Mouse (Mus musculus) lung, embryonic 15.5 days (tissue): ENCODE data around the gene Smyd3. TPM values are rescaled to one million over a fixed set of nuclear protein-coding genes. Genes with fewer than 3 reads are reported as not detected.

Source experiments
- ATAC-seq: fragments of 200-750 bp; cut with Nextera tagmentation; 2 replicates; pipeline ENCODE4 v1.8.0; 2017; ENCODE audit warnings: moderate number of reproducible peaks, borderline replicate concordance; ENCODE audit not compliant: low FRiP score, low TSS enrichment; ENCODE audit errors: extremely low read depth
- H3K27ac ChIP-seq: fragments of 300-500 bp; sonication (generic); 2 replicates; pipeline ENCODE4 v1.5.1; 2015; ENCODE audit warnings: moderate library complexity, mild to moderate bottlenecking, inconsistent platforms
- H3K27me3 ChIP-seq: fragments of 300-500 bp; sonication (generic); 2 replicates; pipeline ENCODE4 v1.6.1; 2015; ENCODE audit warnings: inconsistent platforms
- H3K36me3 ChIP-seq: fragments of 300-500 bp; sonication (generic); 2 replicates; pipeline ENCODE4 v1.6.1; 2015; ENCODE audit warnings: inconsistent platforms
- H3K4me1 ChIP-seq: fragments of 300-500 bp; sonication (generic); 2 replicates; pipeline ENCODE4 v1.6.1; 2015; ENCODE audit warnings: inconsistent platforms
- H3K4me2 ChIP-seq: fragments of 300-500 bp; sonication (generic); 2 replicates; pipeline ENCODE4 v1.6.1; 2015; ENCODE audit warnings: inconsistent platforms, mild to moderate bottlenecking, moderate library complexity
- H3K4me3 ChIP-seq: fragments of 300-500 bp; sonication (generic); 2 replicates; pipeline ENCODE4 v1.5.1; 2015; ENCODE audit warnings: mild to moderate bottlenecking, inconsistent platforms
- H3K9ac ChIP-seq: fragments of 300-500 bp; sonication (generic); 2 replicates; pipeline ENCODE4 v1.6.1; 2015; ENCODE audit warnings: inconsistent platforms
- H3K9me3 ChIP-seq: fragments of 300-500 bp; sonication (generic); 2 replicates; pipeline ENCODE4 v1.6.1; 2016; ENCODE audit warnings: inconsistent platforms
- WGBS: fragments of 180-500 bp; shearing (Covaris S2); methylation state at CpG from one replicate; pipeline ENCODE4 v1.1.7; 2015; 5-methylcytosine and 5-hydroxymethylcytosine counted together
- polyA plus RNA-seq: library from polyadenylated mRNA; unstranded; fragments of >200 nt; fragmentation: Nextera tagmentation; extraction: Ambion mirVana; gene quantifications from 2 replicates; pipeline ENCODE4 v1.2.1, GENCODE M21; 2015

Smyd3 gene
- polyA plus RNA-seq, 1 experiment from 2014 or later = 18.3 TPM

DNA sequence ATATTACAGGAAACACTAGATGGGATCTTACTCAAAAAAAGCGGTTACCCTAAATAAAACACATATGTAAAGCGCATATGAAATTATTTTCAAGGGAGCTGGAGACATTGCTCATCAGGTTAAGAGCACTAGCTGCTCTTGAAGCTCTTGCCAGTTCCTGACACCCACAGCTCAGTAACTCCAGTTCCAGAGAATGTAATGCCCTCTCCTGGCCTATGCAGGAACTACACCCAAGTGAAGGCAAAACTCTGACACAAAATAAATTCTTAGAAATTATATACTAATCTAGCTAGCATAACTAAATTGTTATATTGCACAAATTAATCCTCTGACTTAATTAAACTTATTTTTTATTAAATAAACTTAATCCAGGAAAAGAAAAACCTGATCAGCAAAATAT is 66.6 kb downstream of the Smyd3 start:
- ATAC-seq = no peak
- 88% methylated on average over 2 of the region's 2 CpGs for WGBS
- H3K4me1 ChIP-seq = peaks cover 13% of the 10 kb centered on the region

DNA sequence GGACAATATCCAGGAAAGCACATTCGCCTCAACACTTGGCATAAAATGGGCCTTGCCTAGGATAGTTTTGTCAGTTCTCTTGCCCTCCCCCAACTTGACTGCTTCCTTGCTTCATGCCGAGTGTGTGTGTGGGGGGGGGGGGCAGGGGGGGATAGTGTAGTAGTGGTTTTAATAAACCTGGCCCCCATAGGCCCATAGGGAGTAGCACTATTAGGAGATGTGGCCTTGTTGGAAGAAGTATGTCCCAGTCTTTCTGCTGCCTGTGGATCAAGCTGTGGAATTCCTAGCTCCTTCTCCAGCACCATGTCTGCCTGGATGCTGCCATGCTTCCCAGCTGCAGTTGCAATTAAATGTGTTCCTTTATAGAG is 71.0 kb downstream of the Smyd3 start:
- H3K9ac ChIP-seq = no peak overlapping the region
- ATAC-seq = no peak; the same call in 1 of the 2 replicates
- H3K27me3 ChIP-seq = no peaks in the 10 kb centered on the region
- peaks cover 12% of the 10 kb centered on the region; the same call in 1 of the 2 replicates for H3K4me1 ChIP-seq
- peak overlapping the region; percentile 19; the same call in 1 of the 2 replicates for H3K4me2 ChIP-seq
- 24% methylated on average over 2 of the region's 2 CpGs for WGBS
- H3K9me3 ChIP-seq = no peaks in the 10 kb centered on the region
- peak overlapping the region; percentile 16; the same call in 1 of the 2 replicates for H3K27ac ChIP-seq
- H3K36me3 ChIP-seq = no peaks in the 10 kb centered on the region
- no peak overlapping the region for H3K4me3 ChIP-seq

More for the DNA sequence above, 66.6 kb downstream of the Smyd3 start:
- no peak overlapping the region for H3K4me3 ChIP-seq
- H3K9me3 ChIP-seq = no peaks in the 10 kb centered on the region
- H3K27ac ChIP-seq = no peak overlapping the region
- no peaks in the 10 kb centered on the region for H3K27me3 ChIP-seq
- no peaks in the 10 kb centered on the region for H3K36me3 ChIP-seq
- no peak overlapping the region for H3K4me2 ChIP-seq
- H3K9ac ChIP-seq = no peak overlapping the region

DNA sequence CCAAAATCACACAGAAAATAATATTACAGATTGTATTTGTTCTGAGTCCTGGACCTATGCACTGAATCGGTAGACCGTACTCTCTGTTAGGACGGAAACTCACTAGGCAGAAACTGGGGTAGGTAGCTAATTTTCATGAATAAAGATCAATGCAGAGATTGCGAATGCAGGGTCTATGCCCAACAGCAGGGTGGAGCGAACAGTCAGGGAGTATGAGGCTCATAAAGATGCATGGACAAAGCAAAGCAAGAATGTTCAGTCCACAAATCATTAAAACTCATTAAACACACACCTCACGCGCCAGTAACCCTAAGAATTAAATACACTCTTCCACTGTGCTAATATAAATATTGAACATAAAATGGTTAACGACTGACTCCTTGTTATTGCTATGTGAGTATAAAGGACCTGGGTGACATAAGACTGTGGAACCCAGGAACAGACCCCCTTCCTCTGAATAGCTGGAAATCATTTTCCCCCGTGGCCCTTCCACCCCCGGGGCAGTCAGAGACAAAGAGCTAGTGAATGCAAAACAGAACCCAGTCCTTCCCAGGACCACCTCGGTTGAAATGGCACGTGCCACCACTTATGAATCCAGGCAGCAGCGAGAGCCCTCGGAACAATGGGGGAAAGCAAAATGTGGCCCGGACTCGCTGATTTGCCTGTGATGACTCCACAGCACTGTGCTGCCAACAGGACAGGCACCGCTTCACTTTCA is 71.6 kb downstream of the Smyd3 start:
- Histone ChIP-seq H3K4me3 (no peak overlapping the region), H3K9ac (no peak overlapping the region), H3K27me3 (no peaks in the 10 kb centered on the region), H3K27ac (peak overlapping the region; percentile 16; the same call in 1 of the 2 replicates), H3K4me1 (peaks cover 12% of the 10 kb centered on the region; the same call in 1 of the 2 replicates), H3K36me3 (no peaks in the 10 kb centered on the region), H3K9me3 (no peaks in the 10 kb centered on the region), H3K4me2 (peak overlapping the region; percentile 19)
- 39% methylated on average over 17 of the region's 17 CpGs for WGBS
- peak; percentile 79 for ATAC-seq

DNA sequence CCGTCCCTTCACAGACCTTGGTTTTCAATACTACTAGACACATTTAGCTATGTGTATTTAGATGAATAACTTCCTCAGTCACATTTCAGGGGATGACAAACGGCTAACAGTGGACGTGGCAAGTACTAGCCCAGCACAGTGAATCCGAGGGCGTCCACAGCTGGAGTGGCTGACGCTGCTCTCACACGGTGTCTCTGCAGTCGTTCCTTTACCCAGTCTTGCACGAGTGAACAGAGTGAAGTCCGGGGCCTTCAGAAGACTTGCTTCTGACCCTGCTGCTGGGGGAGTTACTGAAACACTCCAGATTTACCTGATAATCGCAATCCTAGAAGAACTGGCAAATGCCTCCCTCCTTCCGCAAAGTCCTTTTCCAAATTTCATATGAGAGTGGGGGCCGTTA is 74.0 kb downstream of the Smyd3 start:
- no peak for ATAC-seq

DNA sequence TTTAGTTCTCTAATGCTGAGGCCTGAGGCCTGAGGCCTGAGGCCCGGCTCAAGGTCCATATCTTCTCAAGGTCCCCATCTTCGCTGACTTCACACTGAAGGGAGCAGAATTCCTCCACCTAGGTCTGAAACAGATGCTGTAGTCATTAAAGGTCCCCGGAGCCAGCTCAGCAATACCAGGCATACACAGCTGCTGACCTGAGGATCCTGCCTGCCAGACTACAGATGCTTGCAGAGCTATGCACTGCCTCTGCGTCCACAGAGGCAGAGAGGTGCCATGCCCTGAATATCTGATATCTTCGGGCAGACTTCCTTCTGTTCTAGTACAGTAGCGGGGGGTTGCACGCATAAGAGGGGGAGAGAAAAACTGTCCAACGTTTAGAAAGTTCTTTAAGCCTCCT is 74.4 kb downstream of the Smyd3 start:
- H3K4me3 ChIP-seq = no peak overlapping the region
- no peak overlapping the region for H3K27ac ChIP-seq
- no peaks in the 10 kb centered on the region for H3K36me3 ChIP-seq
- no peak for ATAC-seq
- H3K4me1 ChIP-seq = peaks cover 12% of the 10 kb centered on the region; the same call in 1 of the 2 replicates
- H3K9ac ChIP-seq = no peak overlapping the region
- H3K27me3 ChIP-seq = no peaks in the 10 kb centered on the region
- no peak overlapping the region for H3K4me2 ChIP-seq
- no peaks in the 10 kb centered on the region for H3K9me3 ChIP-seq
- 53% methylated on average over 8 of the region's 8 CpGs for WGBS

More for the DNA sequence above, 74.0 kb downstream of the Smyd3 start:
- H3K9me3 ChIP-seq = no peaks in the 10 kb centered on the region
- peaks cover 12% of the 10 kb centered on the region; the same call in 1 of the 2 replicates for H3K4me1 ChIP-seq
- no peak overlapping the region for H3K4me3 ChIP-seq
- WGBS = 66% methylated on average over 13 of the region's 13 CpGs
- no peak overlapping the region for H3K27ac ChIP-seq
- H3K27me3 ChIP-seq = no peaks in the 10 kb centered on the region
- H3K4me2 ChIP-seq = no peak overlapping the region
- H3K36me3 ChIP-seq = no peaks in the 10 kb centered on the region
- no peak overlapping the region for H3K9ac ChIP-seq

DNA sequence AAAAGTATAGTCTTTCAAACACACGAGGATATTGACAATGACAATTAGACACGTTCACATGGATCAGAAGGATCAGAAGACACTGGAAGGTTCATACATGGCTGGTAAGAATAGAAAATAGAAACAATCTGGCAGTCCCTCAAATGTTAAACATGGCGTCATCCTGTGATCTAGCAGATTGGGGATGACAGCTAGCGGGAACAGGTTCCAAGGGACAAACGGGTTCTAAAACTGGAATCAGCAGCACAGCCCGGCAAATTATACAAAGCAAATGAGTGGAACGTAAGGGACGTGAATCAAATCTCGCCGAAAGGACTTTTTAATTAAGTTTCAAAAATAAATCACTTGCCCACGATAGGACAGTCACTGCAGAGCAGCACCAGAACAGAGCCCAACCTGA is 81.2 kb downstream of the Smyd3 start:
- H3K9me3 ChIP-seq = no peaks in the 10 kb centered on the region
- 86% methylated on average over 11 of the region's 11 CpGs for WGBS

DNA sequence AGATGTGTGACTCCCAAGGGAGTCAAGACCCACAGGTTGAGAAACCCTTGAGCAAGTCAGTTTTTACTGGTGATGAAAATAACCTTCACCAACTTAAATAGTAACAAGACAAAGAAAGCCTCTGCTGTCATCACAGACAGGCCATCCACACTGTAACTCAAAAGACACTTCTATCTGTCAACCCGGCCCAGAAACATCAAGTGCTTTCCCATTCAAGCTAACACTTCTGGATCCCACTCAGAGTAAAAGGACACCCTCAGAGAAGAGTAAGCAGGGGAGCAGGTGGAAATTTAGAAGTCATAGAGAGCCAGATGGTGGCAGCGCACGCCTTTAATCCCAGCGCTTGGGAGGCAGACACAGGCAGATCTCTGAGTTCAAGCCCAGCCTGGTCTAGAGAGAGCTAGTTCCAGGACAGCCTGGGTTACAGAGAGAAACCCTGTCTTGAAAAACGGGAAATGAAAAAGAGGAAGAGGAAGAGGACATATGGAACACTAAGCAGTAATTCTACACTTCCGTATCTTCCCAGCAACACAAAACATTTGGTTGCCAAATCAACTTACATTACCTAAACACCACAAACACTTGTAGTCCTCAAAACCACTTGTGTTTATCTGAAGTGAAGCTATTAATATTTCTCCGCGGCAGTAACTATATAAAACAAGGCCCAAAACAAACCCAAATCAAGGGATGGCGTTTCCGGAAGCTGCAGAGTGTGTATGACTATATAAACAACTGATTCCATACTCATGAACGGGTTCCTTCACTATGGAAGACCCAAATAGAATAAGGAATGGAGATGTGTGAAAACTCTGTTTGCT is 83.2 kb downstream of the Smyd3 start:
- 75% methylated on average over 11 of the region's 11 CpGs for WGBS
- H3K36me3 ChIP-seq = no peaks in the 10 kb centered on the region
- H3K4me3 ChIP-seq = no peak overlapping the region
- H3K4me2 ChIP-seq = no peak overlapping the region
- H3K4me1 ChIP-seq = no peaks in the 10 kb centered on the region
- ATAC-seq = no peak
- no peaks in the 10 kb centered on the region for H3K9me3 ChIP-seq
- no peak overlapping the region for H3K27ac ChIP-seq
- H3K27me3 ChIP-seq = no peaks in the 10 kb centered on the region
- no peak overlapping the region for H3K9ac ChIP-seq

More for the DNA sequence above, 81.2 kb downstream of the Smyd3 start:
- Histone ChIP-seq H3K9ac (no peak overlapping the region), H3K4me3 (no peak overlapping the region), H3K4me2 (no peak overlapping the region), H3K27me3 (no peaks in the 10 kb centered on the region), H3K36me3 (no peaks in the 10 kb centered on the region), H3K4me1 (no peaks in the 10 kb centered on the region), H3K27ac (no peak overlapping the region)
- no peak for ATAC-seq

DNA sequence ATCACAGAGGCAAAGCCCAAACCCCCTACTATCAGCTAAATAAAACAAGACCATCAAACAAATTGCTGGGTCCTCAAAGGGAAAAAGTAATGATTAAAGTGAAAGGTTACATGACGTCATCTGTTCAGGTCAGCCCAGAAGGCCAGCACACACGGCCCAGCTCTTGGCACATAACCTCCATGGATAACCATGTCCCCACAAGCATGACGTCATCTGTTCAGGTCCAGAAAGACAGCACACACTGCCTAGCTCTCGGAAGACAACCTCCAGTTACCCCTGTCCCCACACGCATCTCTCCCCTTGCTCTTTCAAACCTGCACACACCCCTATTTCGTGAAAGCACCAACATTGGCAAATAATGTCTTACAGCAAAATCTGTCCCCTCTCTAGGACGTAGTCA is 84.0 kb downstream of the Smyd3 start:
- no peak overlapping the region for H3K4me2 ChIP-seq
- 72% methylated on average over 7 of the region's 7 CpGs for WGBS
- H3K36me3 ChIP-seq = no peaks in the 10 kb centered on the region
- H3K27ac ChIP-seq = no peak overlapping the region
- no peak for ATAC-seq
- no peak overlapping the region for H3K9ac ChIP-seq
- no peaks in the 10 kb centered on the region for H3K4me1 ChIP-seq
- no peaks in the 10 kb centered on the region for H3K27me3 ChIP-seq
- H3K4me3 ChIP-seq = no peak overlapping the region
- no peaks in the 10 kb centered on the region for H3K9me3 ChIP-seq

DNA sequence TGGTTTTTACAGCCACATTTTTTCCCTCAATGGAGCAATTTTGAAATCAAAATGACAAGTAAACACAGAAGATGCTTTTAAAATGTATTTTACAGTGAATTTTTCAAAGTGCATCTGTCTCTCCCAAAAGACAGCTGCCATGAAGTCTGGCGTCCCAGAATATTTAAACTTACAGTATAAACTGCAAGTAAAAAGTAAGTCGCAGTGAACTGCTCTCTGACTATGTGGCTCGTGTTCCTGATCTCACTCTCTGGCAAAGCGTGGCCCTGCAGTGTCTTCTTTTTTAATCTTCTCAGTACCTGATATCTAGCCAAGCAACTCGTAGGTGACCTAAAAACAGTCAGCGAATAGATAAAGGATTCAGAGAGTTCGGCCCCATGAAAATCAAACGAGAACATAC is 84.5 kb downstream of the Smyd3 start:
- no peaks in the 10 kb centered on the region for H3K4me1 ChIP-seq
- no peak for ATAC-seq

DNA sequence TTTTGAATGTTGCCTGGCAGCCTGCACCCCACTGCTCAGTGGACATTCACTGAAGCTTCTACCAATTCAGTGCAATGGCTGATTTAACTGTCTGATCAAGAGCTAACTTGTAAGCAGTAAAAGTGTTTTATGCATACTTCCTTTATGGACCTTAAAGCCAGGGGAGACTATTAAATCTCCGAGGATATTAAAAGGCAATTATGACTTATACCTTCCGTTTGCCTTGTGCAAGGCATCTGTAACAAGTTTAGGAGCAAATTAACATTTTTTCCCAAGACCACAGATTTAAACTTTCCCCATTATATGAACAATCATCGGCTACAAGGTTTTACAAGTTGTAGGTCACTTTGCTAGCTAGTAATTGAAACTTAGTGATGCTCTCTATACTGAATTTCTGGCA is 87.8 kb downstream of the Smyd3 start:
- no peaks in the 10 kb centered on the region for H3K9me3 ChIP-seq
- H3K4me2 ChIP-seq = no peak overlapping the region
- WGBS = 85% methylated on average over 3 of the region's 3 CpGs
- no peak overlapping the region for H3K4me3 ChIP-seq
- H3K36me3 ChIP-seq = no peaks in the 10 kb centered on the region
- no peak overlapping the region for H3K9ac ChIP-seq
- no peak overlapping the region for H3K27ac ChIP-seq
- ATAC-seq = no peak
- H3K4me1 ChIP-seq = no peaks in the 10 kb centered on the region
- no peaks in the 10 kb centered on the region for H3K27me3 ChIP-seq

More for the DNA sequence above, 84.5 kb downstream of the Smyd3 start:
- Histone ChIP-seq H3K4me2 (no peak overlapping the region), H3K27me3 (no peaks in the 10 kb centered on the region), H3K27ac (no peak overlapping the region), H3K4me3 (no peak overlapping the region), H3K36me3 (no peaks in the 10 kb centered on the region), H3K9ac (no peak overlapping the region), H3K9me3 (no peaks in the 10 kb centered on the region)
- 67% methylated on average over 8 of the region's 8 CpGs for whole genome bisulfite sequencing

DNA sequence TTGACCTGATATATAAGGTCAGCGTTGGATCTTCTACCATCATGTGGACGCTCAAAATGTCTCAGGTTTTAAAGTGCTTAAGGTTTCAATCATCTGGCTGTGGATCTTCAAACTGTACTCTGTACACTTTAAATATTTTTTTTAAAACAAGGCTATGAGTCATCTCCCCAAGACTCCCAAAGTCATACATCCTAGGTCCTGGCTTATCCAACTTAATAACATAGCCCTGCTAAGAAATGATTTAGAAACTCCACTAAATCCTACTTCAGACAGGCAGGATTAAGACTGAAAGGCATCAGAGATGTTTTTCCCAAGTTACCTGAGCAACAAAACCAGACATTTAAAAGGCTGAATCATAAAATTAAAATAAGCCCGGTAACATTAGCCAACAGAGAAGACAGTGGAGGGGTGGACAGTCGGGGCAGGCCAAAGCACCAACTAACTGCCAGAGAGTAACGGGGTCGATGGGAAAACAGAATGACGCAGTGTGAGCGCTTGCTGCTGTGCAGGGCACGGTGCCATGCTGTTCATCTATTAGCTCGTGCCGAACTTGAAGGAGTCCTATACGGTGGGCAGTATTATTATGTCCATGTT is 92.9 kb downstream of the Smyd3 start:
- Histone ChIP-seq H3K4me2 (no peak overlapping the region), H3K4me3 (no peak overlapping the region), H3K9ac (no peak overlapping the region), H3K27me3 (no peaks in the 10 kb centered on the region), H3K4me1 (no peaks in the 10 kb centered on the region), H3K27ac (no peak overlapping the region), H3K36me3 (no peaks in the 10 kb centered on the region), H3K9me3 (no peaks in the 10 kb centered on the region)
- no peak for ATAC-seq
- 88% methylated on average over 12 of the region's 12 CpGs for WGBS

DNA sequence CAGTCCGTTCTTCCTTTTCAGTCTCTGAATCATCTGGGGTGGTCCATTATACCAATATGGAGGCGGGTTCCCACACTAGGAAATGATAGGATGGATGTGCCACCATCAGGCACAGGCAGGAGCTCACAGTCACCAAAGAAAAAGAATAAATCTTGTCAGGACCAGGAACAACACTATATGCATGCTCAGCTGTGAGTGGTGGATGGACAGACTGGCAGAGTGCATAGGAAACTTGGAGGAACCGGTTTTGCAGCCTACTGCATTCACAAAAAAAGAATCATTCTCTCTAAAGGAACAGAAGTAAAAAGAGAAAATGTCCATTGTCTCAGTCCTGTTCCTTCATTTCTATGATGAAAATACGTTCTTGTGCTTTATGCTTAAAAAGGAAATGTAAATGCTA is 98.8 kb downstream of the Smyd3 start:
- H3K27me3 ChIP-seq = no peaks in the 10 kb centered on the region
- H3K9me3 ChIP-seq = no peaks in the 10 kb centered on the region
- no peaks in the 10 kb centered on the region for H3K36me3 ChIP-seq
- WGBS = 60% methylated on average over 4 of the region's 4 CpGs
- ATAC-seq = no peak
- no peak overlapping the region for H3K9ac ChIP-seq
- H3K4me1 ChIP-seq = peaks cover 10% of the 10 kb centered on the region; the same call in 1 of the 2 replicates
- H3K4me2 ChIP-seq = peak overlapping the region; percentile 23; the same call in 1 of the 2 replicates
- no peak overlapping the region for H3K4me3 ChIP-seq
- H3K27ac ChIP-seq = no peak overlapping the region
